Mouse (Mus musculus): ENCODE results near the gene Rbmy.
"Not testable (repeated sequence)": the region's sequence is repeated elsewhere in the genome, so short reads cannot be mapped to it uniquely, and the experiment has no call there.

Gene Rbmy

GRCm38 (mm10) chrY:2830380-2830779 lies at the start of gene Rbmy, which contains the start of gene Gm10256:
Gene Rbmy (plus strand): TSS chrY:2830680.
Gene Gm10256 (plus strand): TSS chrY:2830699.
- DNase-seq, result not testable (repeated sequence)

- not testable (repeated sequence) for DNase-seq
These were observed 34.4 kb upstream of the Rbmy start, which contains the start of gene Gm4064 for GRCm38 (mm10) chrY:2796105-2796504. Gene Gm4064 (minus strand): TSS chrY:2796205.
